Mouse (Mus musculus) limb, embryonic 13.5 days (tissue): ENCODE data around the gene Olfr344. TPM values are rescaled to one million over a fixed set of nuclear protein-coding genes. Genes with fewer than 3 reads are reported as not detected.

Source experiments
- ATAC-seq: fragments of 200-750 bp; cut with Nextera tagmentation; 2 replicates; pipeline ENCODE4 v1.8.0; 2017; ENCODE audit warnings: low read depth, moderate number of reproducible peaks, moderate TSS enrichment; ENCODE audit not compliant: low FRiP score
- H3K27ac ChIP-seq: fragments of 300-500 bp; sonication (generic); 2 replicates; pipeline ENCODE4 v1.5.1; 2015; ENCODE audit warnings: inconsistent platforms, mild to moderate bottlenecking, moderate library complexity
- H3K27me3 ChIP-seq: fragments of 300-500 bp; sonication (generic); 2 replicates; pipeline ENCODE4 v1.6.1; 2015; ENCODE audit warnings: mild to moderate bottlenecking, inconsistent platforms
- H3K36me3 ChIP-seq: fragments of 300-500 bp; sonication (generic); 2 replicates; pipeline ENCODE4 v1.6.1; 2015; ENCODE audit warnings: inconsistent platforms, mild to moderate bottlenecking, moderate library complexity
- H3K4me1 ChIP-seq: fragments of 300-500 bp; sonication (generic); 2 replicates; pipeline ENCODE4 v1.6.1; 2015; ENCODE audit warnings: inconsistent platforms
- H3K4me2 ChIP-seq: fragments of 300-500 bp; sonication (generic); replicated peaks from 2 replicates; pipeline ENCODE4 v1.6.1; 2015; ENCODE audit warnings: inconsistent platforms, mild to moderate bottlenecking, moderate library complexity
- H3K4me3 ChIP-seq: fragments of 300-500 bp; sonication (generic); 2 replicates; pipeline ENCODE4 v1.5.1; 2015; ENCODE audit warnings: moderate library complexity, mild to moderate bottlenecking, inconsistent platforms
- H3K9ac ChIP-seq: fragments of 300-500 bp; sonication (generic); 2 replicates; pipeline ENCODE4 v1.6.1; 2015; ENCODE audit warnings: mild to moderate bottlenecking, inconsistent platforms
- H3K9me3 ChIP-seq: fragments of 300-500 bp; sonication (generic); 2 replicates; pipeline ENCODE4 v1.6.1; 2016; ENCODE audit warnings: inconsistent platforms
- WGBS: fragments of 180-500 bp; shearing (Covaris S2); methylation state at CpG from one replicate; pipeline ENCODE4 v1.1.7; 2015; 5-methylcytosine and 5-hydroxymethylcytosine counted together
- polyA plus RNA-seq: library from polyadenylated mRNA; unstranded; fragments of >200 nt; fragmentation: Nextera tagmentation; extraction: Ambion mirVana; gene quantifications from 2 replicates; pipeline ENCODE4 v1.2.1, GENCODE M21; 2015

The Olfr344 gene
- polyA plus RNA-seq, result not detected in 2 replicates

DNA sequence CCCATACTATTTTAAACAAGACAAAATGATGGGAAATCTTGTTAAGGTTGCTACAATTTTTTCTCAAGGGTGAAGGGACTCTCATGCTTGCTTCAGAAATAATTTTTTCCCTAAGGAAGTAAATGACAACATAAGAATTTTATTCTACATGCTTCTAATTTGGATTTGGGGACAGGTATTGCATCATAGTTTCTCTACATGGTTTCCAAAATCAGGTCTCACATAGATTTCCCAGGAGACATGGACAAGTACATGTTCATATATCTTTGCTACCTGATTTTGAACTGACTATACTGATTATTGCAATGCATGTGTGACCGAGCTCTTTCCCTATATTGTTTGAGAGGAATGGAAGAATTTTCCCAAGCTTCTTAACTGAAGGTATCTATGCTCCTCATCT is at the start of gene Olfr344:
TSS of gene Olfr344 (plus strand) at position 301 of the 400 bp plus-strand sequence.
- Histone ChIP-seq H3K9me3 (0 out of 2 replicates have a peak, but pooled peaks cover 5% of the 10 kb centered on the region), H3K27ac (no peak within 1 kb of the TSS), H3K27me3 (no peaks in the 10 kb centered on the region), H3K4me3 (no peak within 1 kb of the TSS), H3K4me2 (no peak within 1 kb of the TSS), H3K4me1 (no peaks in the 10 kb centered on the region), H3K36me3 (no peaks in the 10 kb centered on the region), H3K9ac (no peak within 1 kb of the TSS)
- WGBS, result 93% methylated on average over 1 of the region's 1 CpGs
- ATAC-seq, result no peak

DNA sequence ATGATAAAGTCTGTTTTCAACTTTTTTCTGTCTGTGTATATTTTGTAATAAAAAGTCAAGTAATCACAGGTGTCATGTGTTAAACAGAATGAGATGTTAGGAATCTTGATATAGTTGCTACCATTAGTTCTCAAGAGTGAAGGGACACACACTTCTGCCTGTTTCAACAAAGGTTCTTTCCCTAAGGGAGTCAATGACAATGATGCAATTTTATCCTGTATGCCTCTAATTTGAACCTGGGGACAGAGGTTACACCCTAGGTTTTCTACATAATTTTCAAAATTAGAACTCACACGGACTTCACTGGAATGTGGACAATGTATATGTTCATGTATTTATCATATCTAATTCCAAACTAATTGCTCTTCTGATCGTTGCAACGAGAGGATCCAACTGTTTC is 41.8 kb upstream of the Olfr344 start, which contains the start of gene Olfr342:
TSS of gene Olfr342 (plus strand) at position 301 of the 400 bp plus-strand sequence.
- no peak for ATAC-seq
- no peak within 1 kb of the TSS for H3K4me3 ChIP-seq
- H3K36me3 ChIP-seq, result no peaks in the 10 kb centered on the region
- no peak within 1 kb of the TSS for H3K27ac ChIP-seq
- no peak within 1 kb of the TSS for H3K4me2 ChIP-seq
- peaks cover 12% of the 10 kb centered on the region; the same call in 1 of the 2 replicates for H3K9me3 ChIP-seq
- H3K4me1 ChIP-seq, result no peaks in the 10 kb centered on the region
- H3K9ac ChIP-seq, result no peak within 1 kb of the TSS
- 71% methylated on average over 3 of the region's 3 CpGs for WGBS
- H3K27me3 ChIP-seq, result no peaks in the 10 kb centered on the region

- no peak overlapping the region for H3K4me3 ChIP-seq
- 0 out of 2 replicates have a peak, but pooled peaks cover 10% of the 10 kb centered on the region for H3K9me3 ChIP-seq
- ATAC-seq, result no peak
- H3K27me3 ChIP-seq, result no peaks in the 10 kb centered on the region
- no peak overlapping the region for H3K9ac ChIP-seq
- H3K4me2 ChIP-seq, result no peak overlapping the region
- H3K4me1 ChIP-seq, result no peaks in the 10 kb centered on the region
- no peaks in the 10 kb centered on the region for H3K36me3 ChIP-seq
- H3K27ac ChIP-seq, result no peak overlapping the region
Measured at GRCm38 (mm10) chr2:36565156-36565555, 1.3 kb upstream of the Olfr344 start.

- no peaks in the 10 kb centered on the region for H3K36me3 ChIP-seq
- no peaks in the 10 kb centered on the region for H3K27me3 ChIP-seq
- H3K9me3 ChIP-seq, result 0 out of 2 replicates have a peak, but pooled peaks cover 5% of the 10 kb centered on the region
- no peak for ATAC-seq
- no peaks in the 10 kb centered on the region for H3K4me1 ChIP-seq
- H3K4me2 ChIP-seq, result no peak overlapping the region
- no peak overlapping the region for H3K9ac ChIP-seq
- H3K27ac ChIP-seq, result no peak overlapping the region
- H3K4me3 ChIP-seq, result no peak overlapping the region
Measured at GRCm38 (mm10) chr2:36567022-36567421, 560 bp downstream of the Olfr344 start.

- no peaks in the 10 kb centered on the region for H3K36me3 ChIP-seq
- H3K4me1 ChIP-seq, result no peaks in the 10 kb centered on the region
- no peak overlapping the region for H3K9ac ChIP-seq
- no peak overlapping the region for H3K4me3 ChIP-seq
- 91% methylated on average over 3 of the region's 3 CpGs for WGBS
- no peak overlapping the region for H3K4me2 ChIP-seq
- 0 out of 2 replicates have a peak, but pooled peaks cover 5% of the 10 kb centered on the region for H3K9me3 ChIP-seq
- no peaks in the 10 kb centered on the region for H3K27me3 ChIP-seq
- ATAC-seq, result no peak
- H3K27ac ChIP-seq, result no peak overlapping the region
Measured at GRCm38 (mm10) chr2:36567845-36568244, 1.4 kb downstream of the Olfr344 start.

Other genes with a start within 250 kb of the Olfr344 start
- not detected in 2 replicates for gene Olfr338, start 193.1 kb upstream of the Olfr344 start, polyA plus RNA-seq
- not detected in 2 replicates for gene Olfr339, start 147.7 kb upstream of the Olfr344 start, polyA plus RNA-seq
- not detected in 2 replicates for gene Olfr340, start 114.1 kb upstream of the Olfr344 start, polyA plus RNA-seq
- not detected in 2 replicates for gene Olfr341, start 84.2 kb upstream of the Olfr344 start, polyA plus RNA-seq
- gene Olfr342, start 41.7 kb upstream of the Olfr344 start, polyA plus RNA-seq, result not detected in 2 replicates
- not detected in 2 replicates for gene Olfr345, start 73.4 kb downstream of the Olfr344 start, polyA plus RNA-seq
- not detected in 2 replicates for gene Olfr346, start 119.1 kb downstream of the Olfr344 start, polyA plus RNA-seq
- gene Olfr347, start 165.2 kb downstream of the Olfr344 start, polyA plus RNA-seq, result not detected in 2 replicates
- gene Olfr348, start 217.6 kb downstream of the Olfr344 start, polyA plus RNA-seq, result not detected in 2 replicates
- gene Olfr50, start 223.9 kb downstream of the Olfr344 start, polyA plus RNA-seq, result not detected in 2 replicates